Mouse (Mus musculus) embryo, embryonic 10 days (tissue): ENCODE results near the gene Itgam.

Experiments
- DNase-seq: peaks from one replicate; pipeline ENCODE4 v3.0.0-alpha.2; 2015; ENCODE audit warnings: low spot score

Gene Itgam

DNA sequence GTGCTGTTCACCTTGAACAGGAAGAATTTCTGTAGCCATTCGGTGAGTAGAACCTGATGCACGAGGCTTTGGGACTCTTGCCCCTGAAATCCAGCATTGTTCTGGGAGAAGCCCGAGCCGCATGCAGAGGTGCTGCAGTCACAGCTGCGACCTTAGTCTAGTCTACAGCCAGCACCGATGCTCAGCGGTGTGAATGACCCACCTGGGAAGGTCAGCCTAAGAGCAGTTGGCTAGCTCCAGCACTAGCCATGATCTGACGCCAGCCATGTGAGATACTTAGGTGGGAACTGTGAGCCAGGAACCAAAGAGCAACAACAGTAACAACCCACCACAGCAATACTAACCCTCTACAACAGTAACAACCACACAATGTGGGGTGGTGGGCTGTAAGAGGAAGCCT lies 4.6 kb upstream of the Itgam start:
- DNase-seq = no peak

DNA sequence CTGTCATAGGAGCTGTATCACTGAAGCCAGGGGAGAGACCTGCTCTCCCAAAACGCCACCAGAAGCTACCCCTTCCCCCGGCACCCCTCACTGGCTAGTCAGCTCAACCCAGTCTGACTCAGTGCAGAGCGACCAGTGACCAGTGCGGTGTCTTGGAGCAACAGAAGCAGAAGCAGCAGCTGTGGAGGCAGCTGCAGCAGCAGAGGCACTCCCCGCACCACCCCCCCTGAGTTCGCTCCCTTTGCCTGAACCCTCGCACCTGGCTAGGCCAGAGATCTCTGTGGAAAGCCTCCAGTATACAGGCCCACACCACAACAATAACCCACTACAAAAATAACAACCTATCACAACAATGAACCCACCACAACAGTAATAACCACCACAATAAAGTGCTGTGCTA lies 3.9 kb upstream of the Itgam start:
- DNase-seq = no peak

DNA sequence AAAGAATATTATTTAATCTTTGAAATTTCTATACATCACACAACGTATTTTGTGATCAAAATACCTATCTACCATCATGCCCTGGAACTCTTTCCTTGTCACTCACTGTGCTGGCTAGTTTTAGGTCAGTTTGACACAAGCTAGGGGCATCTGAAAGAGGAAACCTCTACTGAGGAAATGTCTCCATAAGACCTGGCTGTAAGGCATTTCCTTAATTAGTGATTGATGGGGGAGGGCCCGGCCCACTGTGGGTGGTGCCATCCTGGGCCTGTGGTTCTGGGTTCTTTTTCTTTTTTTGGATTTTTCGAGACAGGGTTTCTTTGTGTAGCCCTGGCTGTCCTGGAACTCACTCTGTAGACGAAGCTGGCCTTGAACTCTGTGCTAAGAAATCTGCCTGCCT lies 3.3 kb upstream of the Itgam start:
- no peak for DNase-seq

DNA sequence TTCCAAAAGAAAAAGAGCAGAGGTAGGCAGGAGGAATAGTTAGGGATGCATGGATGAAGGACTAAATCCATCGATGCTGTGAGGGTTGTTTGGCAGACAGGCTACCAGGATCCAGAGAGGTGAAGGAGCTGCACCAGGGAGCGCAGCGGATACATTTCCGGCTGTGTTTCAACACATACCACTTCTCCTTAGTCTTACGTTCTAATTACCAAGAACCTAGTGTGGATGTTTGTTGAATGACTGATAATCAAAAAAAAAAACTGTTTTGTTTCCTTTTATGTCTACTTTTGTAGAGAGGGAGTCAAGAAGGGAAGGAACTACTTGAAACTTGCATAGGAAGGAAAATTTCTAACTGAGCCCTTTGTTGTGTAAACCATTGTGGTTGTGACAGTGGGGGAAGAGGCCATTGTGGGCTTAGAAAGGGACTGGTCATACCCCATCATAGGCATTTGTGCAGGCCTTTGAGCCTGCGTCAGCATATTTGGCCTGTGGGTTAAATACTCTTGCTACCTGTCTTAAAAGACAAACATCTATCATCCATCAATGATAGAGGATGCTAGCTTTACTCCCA lies 856 bp downstream of the Itgam start:
- no peak for DNase-seq

DNA sequence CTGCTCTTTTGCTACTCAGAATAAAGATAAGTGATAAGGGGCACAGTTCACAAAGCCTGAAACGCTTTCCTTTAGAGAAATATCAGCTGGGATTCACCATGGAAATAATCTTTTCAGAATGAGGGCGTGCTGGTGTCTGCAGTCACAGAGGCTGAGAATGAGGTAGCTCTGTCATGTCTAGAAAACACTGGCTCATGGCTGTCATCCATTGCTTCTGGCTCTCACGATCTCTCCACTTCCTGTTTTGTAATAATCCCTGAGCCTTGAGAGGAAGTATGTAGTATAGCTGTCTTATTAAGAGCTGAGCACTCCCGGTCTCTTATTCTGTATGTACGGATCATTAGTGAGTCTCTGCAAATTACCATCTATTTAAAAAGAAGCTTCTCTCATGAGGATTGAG lies 3.1 kb downstream of the Itgam start:
- no peak for DNase-seq

DNA sequence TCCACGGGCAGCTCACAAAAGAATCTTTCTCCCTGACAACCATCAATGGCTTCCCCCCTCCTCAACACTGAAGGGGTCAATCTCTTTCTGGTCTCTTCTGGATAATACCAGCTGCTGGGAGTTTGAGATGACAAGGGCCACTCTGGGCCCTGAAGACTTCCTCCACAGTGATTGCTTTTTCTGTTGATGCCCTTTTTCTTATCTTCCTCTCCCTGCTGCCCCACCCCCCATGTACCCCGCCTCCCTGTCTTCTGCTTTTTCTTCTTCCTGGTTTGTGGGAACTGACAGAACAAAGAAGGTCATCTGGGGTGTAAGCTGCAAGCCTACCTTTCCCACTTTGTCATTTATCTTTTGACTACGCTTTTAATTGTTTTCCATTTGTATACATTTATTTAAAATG lies 5.4 kb downstream of the Itgam start:
- no peak for DNase-seq

DNA sequence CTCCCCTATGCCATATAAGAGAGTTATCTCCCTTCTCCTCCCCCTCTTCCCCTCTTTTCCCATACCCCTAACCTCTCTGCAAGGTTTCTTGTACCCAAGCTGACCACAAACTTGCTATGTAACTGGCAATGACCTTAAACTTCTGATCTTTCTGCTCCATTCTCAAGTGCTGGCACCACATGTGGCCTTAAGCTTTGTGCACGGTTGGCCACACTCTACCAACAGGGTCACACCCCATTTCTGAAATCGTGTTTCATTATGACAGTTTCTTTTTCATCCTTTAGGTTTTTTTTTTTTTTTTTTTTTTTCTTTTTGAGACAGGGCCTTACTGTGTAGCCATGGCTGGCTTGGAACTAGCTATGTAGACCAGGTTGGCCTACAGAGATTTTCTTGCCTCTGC lies 7.4 kb downstream of the Itgam start:
- DNase-seq = no peak

DNA sequence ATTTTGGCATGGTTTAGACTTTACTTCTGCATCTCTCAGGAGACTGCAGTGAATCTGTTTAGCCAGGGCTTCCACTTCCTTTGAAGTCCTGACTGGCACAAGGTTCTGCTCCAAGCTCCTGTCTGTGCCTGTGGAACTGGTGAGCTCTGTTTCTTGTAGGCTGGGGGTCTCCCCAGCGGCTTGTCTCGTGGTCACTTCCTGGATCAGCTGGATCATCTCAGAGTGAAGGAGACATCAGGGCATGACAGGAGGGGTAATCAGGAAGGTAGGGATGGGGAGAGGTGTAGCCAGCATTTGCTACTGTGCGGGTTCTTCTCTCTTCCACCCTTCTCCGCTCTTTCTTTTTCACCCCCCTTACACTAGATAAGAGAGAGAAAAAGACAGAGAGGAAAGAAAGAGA lies 9.4 kb downstream of the Itgam start:
- no peak for DNase-seq

DNA sequence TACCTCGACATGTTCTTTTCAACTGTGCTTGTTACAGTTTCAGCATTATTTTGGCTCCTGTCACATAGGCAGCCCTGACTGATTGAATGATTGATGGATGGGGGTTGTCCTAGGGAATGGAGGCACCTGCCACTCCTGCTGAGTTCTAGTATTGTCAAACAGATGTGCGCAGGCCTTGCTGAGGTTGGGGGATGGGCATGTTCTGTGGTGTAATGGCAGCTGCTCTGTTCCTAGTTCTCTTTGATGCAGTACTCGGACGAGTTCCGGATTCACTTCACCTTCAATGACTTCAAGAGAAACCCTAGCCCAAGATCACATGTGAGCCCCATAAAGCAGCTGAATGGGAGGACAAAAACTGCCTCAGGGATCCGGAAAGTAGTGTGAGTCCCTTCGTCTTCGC lies 17.6 kb downstream of the Itgam start:
- no peak for DNase-seq

DNA sequence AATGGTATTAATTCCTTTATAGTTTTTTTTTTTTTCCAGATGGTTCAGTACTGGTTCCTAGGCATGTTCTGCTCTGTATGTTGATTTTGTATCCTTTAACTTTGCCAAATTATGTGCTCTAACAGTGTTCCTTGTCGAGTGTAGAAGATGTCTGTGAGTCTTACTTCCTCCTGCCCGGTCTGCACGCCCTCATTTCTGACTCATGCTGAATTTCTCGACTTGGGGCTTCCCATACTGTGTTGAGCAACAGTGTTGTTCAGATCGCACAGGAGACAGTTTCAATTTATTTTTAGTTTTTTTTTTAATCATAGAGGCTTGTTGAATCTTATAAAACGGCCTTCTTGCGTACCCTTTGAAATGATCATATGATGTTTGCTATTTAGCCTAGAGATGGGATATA lies 26.7 kb downstream of the Itgam start:
- no peak for DNase-seq

DNA sequence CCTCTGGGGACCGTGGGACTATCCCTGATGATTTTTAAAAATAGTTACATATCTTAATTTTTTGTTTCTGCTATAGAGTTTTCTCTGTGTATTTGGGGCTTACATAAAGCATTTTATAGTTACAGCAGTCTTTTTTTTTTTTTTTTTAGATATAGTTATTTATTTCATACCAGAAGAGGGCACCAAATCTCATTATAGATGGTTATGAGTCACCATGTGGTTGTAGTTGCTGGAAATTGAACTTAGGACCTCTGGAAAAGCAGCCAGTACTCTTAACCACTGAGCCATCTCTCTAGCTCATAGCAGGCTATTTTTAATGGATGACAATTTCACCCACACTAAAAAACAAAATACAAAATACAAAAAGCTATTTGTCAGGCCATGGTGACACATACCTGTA lies 35.7 kb downstream of the Itgam start:
- DNase-seq = no peak

DNA sequence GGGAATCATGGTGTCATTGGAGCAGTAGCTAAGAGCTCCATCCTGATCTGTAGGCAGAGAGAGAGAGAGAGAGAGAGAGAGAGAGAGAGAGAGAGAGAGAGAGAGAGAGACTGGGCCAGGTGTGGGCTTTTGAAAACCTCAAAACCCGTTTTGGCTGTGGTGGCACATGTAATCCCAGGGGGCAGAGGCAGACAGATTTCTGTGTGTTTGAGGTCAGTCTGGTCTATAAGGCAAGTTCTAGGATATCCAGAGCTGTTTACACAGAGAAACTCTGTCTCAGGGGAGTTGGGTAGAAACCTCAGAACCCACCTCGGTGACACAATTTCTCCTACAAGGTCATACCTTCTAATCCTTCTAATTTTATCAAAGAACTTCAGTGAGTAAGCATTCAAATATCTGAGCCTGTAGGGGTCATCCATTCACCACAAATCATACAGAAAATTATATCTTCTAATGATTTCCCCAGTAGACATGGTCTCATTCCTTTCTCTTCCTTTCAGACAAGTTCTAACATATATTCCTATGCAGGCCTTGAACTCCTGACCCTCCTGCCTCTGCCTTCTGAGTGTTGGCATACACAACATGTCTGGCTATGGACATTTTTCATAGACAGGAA lies 38.4 kb downstream of the Itgam start:
- DNase-seq = no peak

DNA sequence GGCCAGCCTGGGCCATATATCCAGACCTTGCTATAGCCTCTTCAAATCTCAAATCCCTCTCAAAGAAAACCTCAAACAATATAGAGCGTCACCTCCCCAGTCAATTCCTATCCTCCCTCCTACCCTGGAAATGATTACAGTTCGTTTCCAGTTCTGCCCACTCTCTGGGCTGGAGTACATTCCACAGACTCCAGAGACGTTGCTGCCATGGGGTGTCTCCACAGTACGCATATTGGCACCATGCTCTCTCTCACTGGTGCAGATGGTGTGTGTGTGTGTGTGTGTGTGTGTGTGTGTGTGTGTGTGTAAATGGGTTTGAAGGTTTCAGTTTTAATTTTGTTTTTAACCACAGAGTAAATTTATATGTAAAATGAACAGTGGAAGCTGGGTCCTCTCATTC lies 42.8 kb downstream of the Itgam start:
- DNase-seq = no peak

DNA sequence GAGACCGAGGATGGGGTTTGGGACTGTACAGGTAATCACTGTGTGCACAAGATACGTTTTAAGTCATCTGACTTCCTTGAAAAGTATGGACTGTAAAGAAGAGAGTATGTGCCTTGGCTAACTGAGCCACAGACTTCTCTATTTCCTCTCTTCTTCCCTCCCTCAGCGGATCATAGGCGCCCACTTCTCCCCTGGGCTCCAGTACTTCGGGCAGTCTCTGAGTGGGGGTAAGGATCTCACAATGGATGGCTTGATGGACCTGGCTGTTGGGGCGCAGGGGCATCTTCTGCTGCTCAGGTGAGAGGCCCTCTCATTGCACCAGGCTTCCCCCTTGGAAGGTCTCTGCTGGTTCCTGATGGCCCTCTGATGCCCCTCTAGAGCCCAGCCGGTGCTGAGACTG lies 45.0 kb downstream of the Itgam start:
- no peak for DNase-seq

DNA sequence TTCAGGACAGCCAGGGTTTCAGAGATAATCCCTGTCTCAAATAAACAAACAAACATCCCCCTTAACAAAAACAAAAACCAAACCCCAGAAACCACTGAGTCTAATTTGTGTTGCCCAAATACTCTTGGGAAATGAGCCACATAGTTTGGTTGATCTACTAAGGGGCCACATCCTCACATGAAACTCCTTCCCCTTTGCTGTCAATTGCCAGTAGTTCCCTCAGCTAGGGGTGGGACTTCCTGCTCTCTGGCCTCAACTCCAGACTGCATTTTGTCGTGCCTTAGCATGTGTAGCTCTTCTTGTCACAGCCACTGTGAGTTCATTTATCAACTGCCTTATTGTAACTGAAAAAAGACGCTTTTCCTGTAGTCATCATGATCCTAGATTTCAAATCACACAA lies 47.9 kb downstream of the Itgam start:
- DNase-seq = no peak

DNA sequence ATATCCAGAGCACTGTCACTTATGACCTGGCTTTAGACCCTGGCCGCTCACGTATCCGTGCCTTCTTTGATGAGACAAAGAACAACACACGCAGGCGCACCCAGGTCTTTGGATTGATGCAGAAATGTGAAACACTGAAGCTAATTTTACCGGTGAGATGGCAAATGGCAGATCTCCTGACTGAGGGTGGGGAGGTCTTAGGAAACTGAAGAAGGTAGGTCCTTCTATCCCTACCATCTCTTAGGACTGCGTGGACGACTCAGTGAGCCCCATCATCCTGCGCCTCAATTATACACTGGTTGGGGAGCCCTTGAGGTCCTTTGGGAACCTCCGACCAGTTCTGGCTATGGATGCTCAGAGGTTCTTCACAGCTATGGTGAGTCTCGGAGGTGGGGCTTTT lies 49.7 kb downstream of the Itgam start:
- DNase-seq = no peak

DNA sequence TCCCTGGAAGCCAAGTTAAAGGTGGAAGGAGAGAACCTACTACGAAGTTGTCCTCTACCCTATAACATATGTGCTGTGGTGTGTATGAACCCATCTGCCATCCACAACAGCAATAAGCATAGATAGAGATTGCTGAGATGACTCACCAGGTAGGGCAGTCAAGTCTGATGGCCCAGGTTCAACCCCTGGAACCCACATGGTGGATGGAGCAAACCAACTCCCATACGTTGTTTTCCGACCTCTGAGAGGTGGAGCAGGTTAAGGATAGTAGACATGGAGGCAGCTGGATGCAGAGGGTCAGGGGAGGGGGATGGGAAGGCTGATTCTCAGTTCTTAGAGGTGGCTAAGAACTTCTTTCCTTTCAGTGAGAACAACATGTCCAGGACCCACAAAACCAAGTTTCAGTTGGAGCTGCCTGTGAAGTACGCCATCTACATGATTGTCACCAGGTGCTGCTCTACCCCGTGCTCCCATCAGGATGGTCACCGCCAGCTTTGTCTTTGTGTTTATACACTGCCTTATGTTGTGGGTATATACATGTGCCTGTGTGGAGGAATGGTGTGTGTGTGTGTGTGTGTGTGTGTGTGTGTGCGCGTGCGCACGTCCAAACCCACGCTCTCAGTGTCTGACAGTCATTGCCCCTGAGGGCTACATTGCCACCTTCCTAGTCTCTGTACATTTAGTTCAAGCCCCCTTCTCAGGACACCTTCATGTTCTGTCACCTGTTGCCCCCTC lies 52.1 kb downstream of the Itgam start:
- DNase-seq = no peak

DNA sequence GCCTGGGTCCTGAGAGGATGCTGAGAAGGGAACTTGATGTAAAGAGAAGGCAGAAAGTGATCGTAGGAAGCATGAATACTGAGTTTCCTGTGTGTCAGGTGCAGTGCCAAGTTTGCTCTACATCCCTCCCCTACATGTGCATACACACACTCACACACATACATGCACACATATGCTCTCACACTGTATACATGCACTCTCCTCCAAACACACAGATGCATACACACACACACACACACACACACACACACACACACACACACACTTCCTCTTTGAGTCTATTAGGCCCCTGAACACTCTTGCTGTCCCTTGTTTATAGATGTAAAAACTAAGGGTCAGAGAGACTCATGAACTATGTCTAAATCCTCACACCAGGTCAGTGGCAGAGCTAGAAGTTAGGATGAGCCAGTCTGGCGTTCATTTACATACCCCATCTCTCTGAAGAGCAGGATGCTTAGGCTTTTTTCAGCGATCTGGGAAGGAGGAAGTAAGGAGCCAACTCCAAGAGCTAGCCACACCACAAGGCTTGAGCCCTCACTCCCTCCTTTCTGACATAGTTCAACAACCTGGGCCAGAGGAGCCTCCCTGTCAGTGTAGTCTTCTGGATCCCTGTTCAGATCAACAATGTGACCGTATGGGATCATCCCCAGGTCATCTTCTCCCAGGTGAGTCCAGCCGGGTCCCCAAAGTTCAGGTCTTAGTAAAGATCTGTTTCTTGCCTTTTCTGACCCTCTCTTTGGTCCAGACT lies 52.9 kb downstream of the Itgam start:
- DNase-seq = no peak

DNA sequence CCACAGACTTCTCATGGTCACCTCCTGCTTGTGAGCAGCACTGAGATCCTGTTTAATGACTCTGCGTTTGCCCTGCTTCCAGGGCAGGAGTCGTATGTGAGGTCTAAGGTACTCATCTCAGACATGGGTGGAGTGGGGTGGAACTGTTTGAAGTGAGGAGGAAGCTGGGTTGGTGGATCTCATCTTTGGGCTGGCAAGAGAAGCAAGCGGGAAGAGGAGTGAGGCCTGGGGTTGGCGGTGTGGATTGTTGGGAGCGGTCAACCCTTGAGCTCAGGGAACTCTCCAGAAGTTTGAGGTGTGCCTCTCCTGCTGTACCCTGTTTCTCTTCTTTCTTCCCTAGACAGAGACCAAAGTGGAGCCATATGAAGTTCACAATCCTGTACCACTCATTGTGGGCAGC lies 54.0 kb downstream of the Itgam start:
- no peak for DNase-seq

DNA sequence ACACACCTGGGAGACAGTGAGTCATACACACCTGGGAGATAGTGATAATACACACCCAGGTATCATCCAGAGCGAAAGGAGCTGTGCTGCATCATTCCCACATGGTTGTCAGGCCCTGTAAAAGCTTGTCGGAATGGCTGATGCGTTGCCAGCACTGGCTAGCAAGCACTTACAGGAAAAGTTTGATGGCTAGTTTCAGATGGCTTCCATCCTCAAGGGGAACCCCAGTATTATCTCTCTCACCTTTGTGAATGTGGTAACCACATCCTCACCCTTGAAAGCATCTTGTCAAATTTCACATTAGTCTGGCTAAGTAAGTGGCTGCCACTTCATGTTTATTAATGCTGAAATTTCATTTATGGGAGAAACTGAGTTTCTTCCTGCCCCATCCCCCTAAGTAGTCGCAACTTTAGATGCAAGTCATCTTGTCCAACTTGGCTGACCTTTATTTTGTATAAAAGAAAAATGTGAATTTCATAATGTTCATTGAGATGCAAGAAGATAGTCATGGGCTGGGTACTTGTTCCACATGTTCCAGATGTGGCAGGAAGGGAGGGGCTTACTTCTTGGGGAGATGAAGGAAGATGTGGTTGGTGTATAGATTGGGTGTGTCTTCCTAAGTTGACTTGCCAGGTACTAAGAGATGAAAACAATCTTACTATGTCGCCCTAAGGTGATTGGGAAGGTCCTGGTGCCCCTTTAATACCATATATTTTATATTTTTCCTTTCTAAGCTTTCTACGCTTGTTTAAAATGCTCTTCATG lies 57.5 kb downstream of the Itgam start:
- no peak for DNase-seq

DNA sequence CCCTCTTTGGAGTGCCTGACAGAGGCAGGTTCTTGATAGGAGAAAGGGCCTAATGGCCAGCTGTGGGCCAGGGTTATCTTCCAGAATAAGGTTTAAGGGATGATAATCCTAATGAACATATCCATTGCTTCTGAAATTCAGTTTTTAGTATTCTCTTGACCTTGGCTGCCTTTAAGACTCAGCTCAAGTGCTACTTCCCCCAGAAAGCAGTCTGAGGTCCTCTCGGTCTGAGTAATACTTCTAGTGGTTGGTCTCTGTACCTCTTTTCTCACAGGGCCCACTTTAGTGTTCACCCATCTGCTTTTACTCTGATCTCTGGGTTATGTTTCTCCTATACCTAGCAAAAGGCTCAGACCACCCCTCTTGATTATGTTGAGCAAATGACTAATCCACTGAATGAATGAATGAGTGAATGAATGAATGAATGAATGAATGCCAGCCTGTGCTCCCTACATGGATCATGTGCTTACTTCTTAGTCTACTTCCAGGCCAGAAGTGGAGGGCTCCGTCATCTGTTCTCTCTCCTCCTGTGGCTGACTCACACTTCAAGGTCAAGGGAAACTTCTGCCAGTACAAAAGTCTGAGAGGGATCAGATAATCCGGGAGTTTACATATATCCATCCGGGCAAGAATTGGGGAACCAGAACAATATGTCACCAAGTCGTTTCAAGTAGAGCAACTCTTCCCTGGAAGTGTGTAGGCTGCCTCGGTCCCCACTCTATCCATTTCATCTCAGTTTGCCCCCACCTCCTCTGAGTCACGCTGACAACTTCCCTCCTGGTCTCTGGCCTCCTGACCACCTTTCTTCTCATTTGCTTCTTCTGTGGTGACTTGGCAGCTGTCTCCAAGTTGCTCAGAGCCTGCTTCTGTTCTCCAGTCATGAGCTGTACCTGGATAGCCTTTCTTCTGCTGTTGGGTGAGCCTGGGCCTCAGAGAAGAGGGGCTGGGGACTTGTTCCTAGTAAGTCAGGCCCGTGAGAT lies 66.6 kb downstream of the Itgam start, which contains the start of gene Itgax:
TSS of gene Itgax (plus strand) at position 807 of the 980 bp plus-strand sequence.
- DNase-seq = no peak
